Mouse (Mus musculus) inflammation-experienced regulatory T-cells, adult 16 weeks (primary cell): Measurements from ENCODE around the gene Slc7a8. TPM values are rescaled to one million over a fixed set of nuclear protein-coding genes. Genes with fewer than 3 reads are reported as not detected.

Experiments used
- polyA plus RNA-seq: library from polyadenylated mRNA; unstranded; fragments of 100-300 nt; shearing (Covaris generic); gene quantifications from one replicate; pipeline ENCODE4 v1.2.1, GENCODE M21; 2017

The Slc7a8 gene
- 0.74 TPM for polyA plus RNA-seq

GRCm38 (mm10) chr14:54781610-54782365 is at the start of gene Slc7a8:
Gene Slc7a8 (minus strand): TSS chr14:54781946.

GRCm38 (mm10) chr14:54813991-54814390 is 32.2 kb upstream of the Slc7a8 start, which contains the start of gene Rnf212b:
Gene Rnf212b (plus strand): TSS chr14:54814141.

GRCm38 (mm10) chr14:54712074-54712473 is 69.7 kb downstream of the Slc7a8 start, which contains the start of gene Cebpe:
Gene Cebpe (minus strand): TSS chr14:54712174.

GRCm38 (mm10) chr14:54698733-54699132 is 83.0 kb downstream of the Slc7a8 start, which contains the start of gene Gm29776:
Gene Gm29776 (minus strand): TSS chr14:54698833.

GRCm38 (mm10) chr14:54686522-54687143 is 95.1 kb downstream of the Slc7a8 start, which contains the start of gene Acin1:
Gene Acin1 (minus strand): TSS chr14:54686931.

GRCm38 (mm10) chr14:54686063-54686521 is 95.7 kb downstream of the Slc7a8 start, which contains the start of gene 1700123O20Rik:
Gene 1700123O20Rik (plus strand): TSS chr14:54686216.

Other genes starting within 250 kb of the Slc7a8 start
- gene Haus4, start 227.3 kb downstream of the Slc7a8 start, polyA plus RNA-seq, result 29.7 TPM
- gene Ajuba, start 204.4 kb downstream of the Slc7a8 start, polyA plus RNA-seq, result 0.26 TPM
- 5.6 TPM for gene 4931414P19Rik, start 176.0 kb downstream of the Slc7a8 start, polyA plus RNA-seq
- 235 TPM for gene Psmb5, start 163.9 kb downstream of the Slc7a8 start, polyA plus RNA-seq
- gene Psmb11, start 160.5 kb downstream of the Slc7a8 start, polyA plus RNA-seq, result not detected
- gene Gm17606, start 141.0 kb downstream of the Slc7a8 start, polyA plus RNA-seq, result not detected
- gene Cdh24, start 140.6 kb downstream of the Slc7a8 start, polyA plus RNA-seq, result 0.68 TPM
- gene 1700123O20Rik, start 95.7 kb downstream of the Slc7a8 start, polyA plus RNA-seq, result 92.8 TPM
- 113 TPM for gene Acin1, start 95.0 kb downstream of the Slc7a8 start, polyA plus RNA-seq
- gene Gm29776, start 83.1 kb downstream of the Slc7a8 start, polyA plus RNA-seq, result 0.16 TPM
- gene Cebpe, start 69.8 kb downstream of the Slc7a8 start, polyA plus RNA-seq, result not detected
- gene Rnf212b, start 32.2 kb upstream of the Slc7a8 start, polyA plus RNA-seq, result not detected
- 16.6 TPM for gene Homez, start 89.0 kb upstream of the Slc7a8 start, polyA plus RNA-seq
- gene Ppp1r3e, start 95.6 kb upstream of the Slc7a8 start, polyA plus RNA-seq, result 0.60 TPM
- gene Bcl2l2, start 101.4 kb upstream of the Slc7a8 start, polyA plus RNA-seq, result 0.59 TPM
- gene Gm20521, start 101.5 kb upstream of the Slc7a8 start, polyA plus RNA-seq, result 0.38 TPM
- 32.5 TPM for gene Pabpn1, start 110.6 kb upstream of the Slc7a8 start, polyA plus RNA-seq
- 2.1 TPM for gene Slc22a17, start 131.2 kb upstream of the Slc7a8 start, polyA plus RNA-seq
- not detected for gene Efs, start 144.2 kb upstream of the Slc7a8 start, polyA plus RNA-seq
- gene Il25, start 150.7 kb upstream of the Slc7a8 start, polyA plus RNA-seq, result not detected
- gene Cmtm5, start 154.3 kb upstream of the Slc7a8 start, polyA plus RNA-seq, result not detected
- not detected for gene Myh6, start 185.0 kb upstream of the Slc7a8 start, polyA plus RNA-seq
- gene Gm17428, start 195.0 kb upstream of the Slc7a8 start, polyA plus RNA-seq, result not detected
- not detected for gene Myh7, start 212.7 kb upstream of the Slc7a8 start, polyA plus RNA-seq
- gene Ngdn, start 233.5 kb upstream of the Slc7a8 start, polyA plus RNA-seq, result 133 TPM